Mouse (Mus musculus) hindbrain, embryonic 15.5 days (tissue): Measurements from ENCODE around the gene Sim2. TPM values are rescaled to one million over a fixed set of nuclear protein-coding genes. Genes with fewer than 3 reads are reported as not detected.

Experiments
- ATAC-seq: fragments of 200-750 bp; cut with Nextera tagmentation; 2 replicates; pipeline ENCODE4 v1.8.0; 2017; ENCODE audit warnings: low read depth, moderate number of reproducible peaks, moderate TSS enrichment; ENCODE audit not compliant: low FRiP score
- H3K27ac ChIP-seq: fragments of 300-500 bp; sonication (generic); replicated peaks from 2 replicates; pipeline ENCODE4 v1.5.1; 2015; ENCODE audit warnings: mild to moderate bottlenecking, inconsistent platforms
- H3K27me3 ChIP-seq: fragments of 300-500 bp; sonication (generic); 2 replicates; pipeline ENCODE4 v1.6.1; 2015; ENCODE audit warnings: control low read depth, inconsistent platforms
- H3K36me3 ChIP-seq: fragments of 300-500 bp; sonication (generic); 2 replicates; pipeline ENCODE4 v1.6.1; 2015; ENCODE audit warnings: control low read depth, inconsistent platforms
- H3K4me1 ChIP-seq: fragments of 300-500 bp; sonication (generic); replicated peaks from 2 replicates; pipeline ENCODE4 v1.6.1; 2015; ENCODE audit warnings: control low read depth, inconsistent platforms
- H3K4me2 ChIP-seq: fragments of 300-500 bp; sonication (generic); 2 replicates; pipeline ENCODE4 v1.6.1; 2015; ENCODE audit warnings: moderate library complexity, mild to moderate bottlenecking, inconsistent platforms
- H3K4me3 ChIP-seq: fragments of 300-500 bp; sonication (generic); 2 replicates; pipeline ENCODE4 v1.5.1; 2015; ENCODE audit warnings: mild to moderate bottlenecking, inconsistent platforms
- H3K9ac ChIP-seq: fragments of 300-500 bp; sonication (generic); 2 replicates; pipeline ENCODE4 v1.6.1; 2015; ENCODE audit warnings: inconsistent platforms
- H3K9me3 ChIP-seq: fragments of 300-500 bp; sonication (generic); 2 replicates; pipeline ENCODE4 v1.6.1; 2016; ENCODE audit warnings: control low read depth, inconsistent platforms
- WGBS: fragments of 180-500 bp; shearing (Covaris S2); methylation state at CpG from one replicate; pipeline ENCODE4 v1.1.7; 2015; 5-methylcytosine and 5-hydroxymethylcytosine counted together
- polyA plus RNA-seq: library from polyadenylated mRNA; unstranded; fragments of >200 nt; fragmentation: Nextera tagmentation; extraction: Ambion mirVana; gene quantifications from 2 replicates; pipeline ENCODE4 v1.2.1, GENCODE M21; 2015

The Sim2 gene
- polyA plus RNA-seq, 1 experiment from 2014 or later, result 0.06 TPM

- Histone ChIP-seq H3K4me1 (no peaks in the 10 kb centered on the region), H3K9ac (no peak overlapping the region), H3K4me3 (no peak overlapping the region), H3K36me3 (no peaks in the 10 kb centered on the region), H3K4me2 (no peak overlapping the region), H3K27ac (no peak overlapping the region), H3K27me3 (no peaks in the 10 kb centered on the region), H3K9me3 (no peaks in the 10 kb centered on the region)
- WGBS, result 73% methylated on average over 9 of the region's 9 CpGs
- no peak for ATAC-seq
Observed at GRCm38 (mm10) chr16:94064211-94064610, 20.5 kb upstream of the Sim2 start.

- no peak overlapping the region for H3K27ac ChIP-seq
- H3K4me2 ChIP-seq, result peak overlapping the region; percentile 31
- no peaks in the 10 kb centered on the region for H3K27me3 ChIP-seq
- ATAC-seq, result no peak
- 69% methylated on average over 24 of the region's 24 CpGs for WGBS
- no peaks in the 10 kb centered on the region for H3K4me1 ChIP-seq
- H3K4me3 ChIP-seq, result no peak overlapping the region
- no peak overlapping the region for H3K9ac ChIP-seq
- H3K36me3 ChIP-seq, result no peaks in the 10 kb centered on the region
- no peaks in the 10 kb centered on the region for H3K9me3 ChIP-seq
Observed at GRCm38 (mm10) chr16:94065728-94066674, 18.7 kb upstream of the Sim2 start.

- no peaks in the 10 kb centered on the region for H3K9me3 ChIP-seq
- H3K27ac ChIP-seq, result no peak overlapping the region
- H3K9ac ChIP-seq, result no peak overlapping the region
- no peak overlapping the region for H3K4me3 ChIP-seq
- H3K27me3 ChIP-seq, result peaks cover 4% of the 10 kb centered on the region
- 71% methylated on average over 6 of the region's 6 CpGs for WGBS
- no peaks in the 10 kb centered on the region for H3K4me1 ChIP-seq
- ATAC-seq, result no peak
- peak overlapping the region; percentile 31; the same call in 1 of the 2 replicates for H3K4me2 ChIP-seq
- H3K36me3 ChIP-seq, result no peaks in the 10 kb centered on the region
Observed at GRCm38 (mm10) chr16:94066771-94067170, 18.0 kb upstream of the Sim2 start.

GRCm38 (mm10) chr16:94067280-94067679 is 17.5 kb upstream of the Sim2 start:
- Histone ChIP-seq H3K9ac (no peak overlapping the region), H3K27ac (no peak overlapping the region), H3K27me3 (peaks cover 6% of the 10 kb centered on the region), H3K4me1 (no peaks in the 10 kb centered on the region), H3K9me3 (no peaks in the 10 kb centered on the region), H3K36me3 (no peaks in the 10 kb centered on the region), H3K4me2 (no peak overlapping the region), H3K4me3 (no peak overlapping the region)
- ATAC-seq, result no peak
- WGBS, result 35% methylated on average over 5 of the region's 5 CpGs

GRCm38 (mm10) chr16:94069061-94069460 is 15.7 kb upstream of the Sim2 start:
- H3K4me1 ChIP-seq, result no peaks in the 10 kb centered on the region
- no peak overlapping the region for H3K9ac ChIP-seq
- no peak overlapping the region for H3K4me3 ChIP-seq
- no peaks in the 10 kb centered on the region for H3K36me3 ChIP-seq
- WGBS, result 97% methylated on average over 5 of the region's 5 CpGs
- H3K27me3 ChIP-seq, result peaks cover 15% of the 10 kb centered on the region
- H3K4me2 ChIP-seq, result no peak overlapping the region
- no peak for ATAC-seq
- H3K9me3 ChIP-seq, result no peaks in the 10 kb centered on the region
- H3K27ac ChIP-seq, result no peak overlapping the region

GRCm38 (mm10) chr16:94070920-94071319 is 13.8 kb upstream of the Sim2 start:
- 52% methylated on average over 9 of the region's 9 CpGs for WGBS
- no peaks in the 10 kb centered on the region for H3K4me1 ChIP-seq
- H3K36me3 ChIP-seq, result no peaks in the 10 kb centered on the region
- no peaks in the 10 kb centered on the region for H3K9me3 ChIP-seq
- no peak overlapping the region for H3K27ac ChIP-seq
- no peak overlapping the region for H3K9ac ChIP-seq
- ATAC-seq, result no peak
- H3K4me3 ChIP-seq, result no peak overlapping the region
- no peak overlapping the region for H3K4me2 ChIP-seq
- peaks cover 30% of the 10 kb centered on the region for H3K27me3 ChIP-seq

- no peak overlapping the region for H3K27ac ChIP-seq
- no peak overlapping the region for H3K9ac ChIP-seq
- no peak overlapping the region for H3K4me2 ChIP-seq
- H3K9me3 ChIP-seq, result no peaks in the 10 kb centered on the region
- H3K4me1 ChIP-seq, result no peaks in the 10 kb centered on the region
- no peak overlapping the region for H3K4me3 ChIP-seq
- peaks cover 35% of the 10 kb centered on the region for H3K27me3 ChIP-seq
- 56% methylated on average over 8 of the region's 8 CpGs for WGBS
- no peak for ATAC-seq
- H3K36me3 ChIP-seq, result no peaks in the 10 kb centered on the region
Observed at GRCm38 (mm10) chr16:94071468-94071867, 13.3 kb upstream of the Sim2 start.

GRCm38 (mm10) chr16:94075362-94076027 is 9.2 kb upstream of the Sim2 start:
- H3K9me3 ChIP-seq, result no peaks in the 10 kb centered on the region
- no peak overlapping the region for H3K4me3 ChIP-seq
- ATAC-seq, result no peak
- peaks cover 71% of the 10 kb centered on the region for H3K27me3 ChIP-seq
- no peak overlapping the region for H3K4me2 ChIP-seq
- H3K36me3 ChIP-seq, result no peaks in the 10 kb centered on the region
- 34% methylated on average over 19 of the region's 19 CpGs for WGBS
- no peaks in the 10 kb centered on the region for H3K4me1 ChIP-seq
- H3K27ac ChIP-seq, result no peak overlapping the region
- H3K9ac ChIP-seq, result no peak overlapping the region

- peaks cover 91% of the 10 kb centered on the region for H3K27me3 ChIP-seq
- H3K9ac ChIP-seq, result no peak overlapping the region
- no peaks in the 10 kb centered on the region for H3K36me3 ChIP-seq
- ATAC-seq, result no peak
- no peak overlapping the region for H3K27ac ChIP-seq
- H3K4me3 ChIP-seq, result no peak overlapping the region
- WGBS, result 2% methylated on average over 23 of the region's 23 CpGs
- H3K4me1 ChIP-seq, result no peaks in the 10 kb centered on the region
- H3K4me2 ChIP-seq, result no peak overlapping the region
- H3K9me3 ChIP-seq, result no peaks in the 10 kb centered on the region
Observed at GRCm38 (mm10) chr16:94078318-94079074, 6.2 kb upstream of the Sim2 start.

GRCm38 (mm10) chr16:94079075-94079855 is 5.5 kb upstream of the Sim2 start:
- ATAC-seq, result no peak
- Histone ChIP-seq H3K9me3 (no peaks in the 10 kb centered on the region), H3K9ac (no peak overlapping the region), H3K36me3 (no peaks in the 10 kb centered on the region), H3K4me2 (no peak overlapping the region), H3K27me3 (peaks cover 86% of the 10 kb centered on the region), H3K4me3 (no peak overlapping the region), H3K27ac (no peak overlapping the region), H3K4me1 (no peaks in the 10 kb centered on the region)
- 2% methylated on average over 47 of the region's 47 CpGs for WGBS

- Histone ChIP-seq H3K9me3 (no peaks in the 10 kb centered on the region), H3K36me3 (no peaks in the 10 kb centered on the region), H3K9ac (no peak overlapping the region), H3K27me3 (peaks cover 86% of the 10 kb centered on the region), H3K4me3 (no peak overlapping the region), H3K4me2 (no peak overlapping the region), H3K27ac (no peak overlapping the region), H3K4me1 (peaks cover 5% of the 10 kb centered on the region)
- 2% methylated on average over 13 of the region's 13 CpGs for WGBS
- no peak for ATAC-seq
Observed at GRCm38 (mm10) chr16:94079856-94080555, 4.7 kb upstream of the Sim2 start.
